Mouse (Mus musculus): Measurements from ENCODE around the gene Rpp40. TPM values are rescaled to one million over a fixed set of nuclear protein-coding genes. Genes with fewer than 3 reads are reported as not detected.
A peak's percentile ranks its signal among the peaks of the same experiment; 100 is the strongest.

Rpp40 gene
- polyA plus RNA-seq, 1 experiment from 2014 or later, result 24.7 TPM

DNA sequence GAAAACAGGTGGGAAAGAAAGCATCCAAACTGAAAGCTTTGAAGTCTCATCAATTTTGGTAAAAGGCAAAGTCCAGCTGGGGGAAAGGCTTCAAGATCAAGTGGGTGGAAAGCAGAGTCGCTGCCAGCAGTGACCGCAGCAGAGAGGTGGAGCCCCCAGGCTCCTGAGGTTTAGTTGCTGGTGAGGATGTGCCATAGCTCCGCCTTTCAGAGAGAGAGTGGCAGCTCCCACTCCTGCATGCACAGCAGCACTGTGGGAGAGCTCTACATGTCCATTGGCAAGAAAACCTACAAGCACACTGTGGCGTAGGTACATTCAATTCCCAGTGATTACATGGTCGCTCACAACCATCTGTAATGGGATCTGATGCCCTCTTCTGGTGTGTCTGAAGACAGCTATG lies 27.1 kb downstream of the Rpp40 start:
- ATAC-seq (ENCODE audit: insufficient read depth) (no peak), DNase-seq (no peak)
- no peaks in the 10 kb centered on the region for H3K4me1 ChIP-seq (ENCODE audit: insufficient read depth)

GRCm38 (mm10) chr13:35878282-35878681 lies 27.9 kb downstream of the Rpp40 start:
- Histone ChIP-seq H3K27ac (ENCODE audit: low read depth) (no peak overlapping the region), H3K9me3 (ENCODE audit: low read depth, low read length) (no peaks in the 10 kb centered on the region), H3K4me2 (no peak overlapping the region), H3K36me3 (ENCODE audit: insufficient read depth) (no peaks in the 10 kb centered on the region; the same call in 1 of the 2 replicates), H3K9ac (no peak overlapping the region), H3K4me1 (ENCODE audit: insufficient read depth) (no peaks in the 10 kb centered on the region), H3K27me3 (ENCODE audit: insufficient read depth, low read length) (no peaks in the 10 kb centered on the region), H3K4me3 (ENCODE audit: low read depth, low read length) (no peak overlapping the region)
- 59% methylated on average over 1 of the region's 1 CpGs for WGBS
- ATAC-seq (ENCODE audit: insufficient read depth) (no peak), DNase-seq (no peak)
- TF ChIP-seq CTCF (IDR thresholded peaks at IDR 0.05; ENCODE audit: low read depth), result no peak

More for the DNA sequence above, 27.1 kb downstream of the Rpp40 start:
- H3K36me3 ChIP-seq (ENCODE audit: insufficient read depth), result no peaks in the 10 kb centered on the region; the same call in 1 of the 2 replicates
- no peak for TF ChIP-seq CTCF (IDR thresholded peaks at IDR 0.05; ENCODE audit: low read depth)
- no peaks in the 10 kb centered on the region for H3K9me3 ChIP-seq (ENCODE audit: low read depth, low read length)
- H3K4me3 ChIP-seq (ENCODE audit: low read depth, low read length), result no peak overlapping the region
- 44% methylated on average over 5 of the region's 5 CpGs for WGBS
- H3K27me3 ChIP-seq (ENCODE audit: insufficient read depth, low read length), result no peaks in the 10 kb centered on the region
- no peak overlapping the region for H3K9ac ChIP-seq
- no peak overlapping the region for H3K4me2 ChIP-seq
- H3K27ac ChIP-seq (ENCODE audit: low read depth), result no peak overlapping the region

GRCm38 (mm10) chr13:35875396-35875795 lies 30.8 kb downstream of the Rpp40 start:
- Histone ChIP-seq H3K4me3 (ENCODE audit: low read depth, low read length) (no peak overlapping the region), H3K4me1 (ENCODE audit: insufficient read depth) (no peaks in the 10 kb centered on the region), H3K9ac (no peak overlapping the region), H3K27ac (ENCODE audit: low read depth) (no peak overlapping the region), H3K9me3 (ENCODE audit: low read depth, low read length) (no peaks in the 10 kb centered on the region), H3K36me3 (ENCODE audit: insufficient read depth) (peaks cover 8% of the 10 kb centered on the region; the same call in 1 of the 2 replicates), H3K27me3 (ENCODE audit: insufficient read depth, low read length) (no peaks in the 10 kb centered on the region), H3K4me2 (no peak overlapping the region)
- TF ChIP-seq CTCF (IDR thresholded peaks at IDR 0.05; ENCODE audit: low read depth), result no peak
- ATAC-seq (ENCODE audit: insufficient read depth) (no peak), DNase-seq (no peak)
- WGBS, result 88% methylated on average over 5 of the region's 5 CpGs

DNA sequence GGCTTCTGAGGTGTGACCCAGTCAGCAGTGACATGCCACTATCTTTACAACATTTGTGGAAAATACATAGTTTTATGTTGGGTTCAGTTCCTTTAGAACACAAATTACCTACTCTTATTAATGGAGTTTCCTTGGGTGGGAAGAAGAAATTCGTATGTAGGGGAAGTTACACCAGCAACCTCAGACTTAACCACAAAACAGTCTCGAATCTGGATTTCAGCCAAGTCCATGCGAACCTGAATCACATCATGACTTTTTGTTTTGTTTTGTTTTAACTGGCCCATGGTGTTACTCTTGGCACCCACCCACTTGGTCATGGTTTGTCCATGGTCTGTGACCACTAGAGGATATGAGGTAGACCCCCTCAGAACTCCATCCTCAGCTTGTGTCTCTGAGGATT lies 35.1 kb downstream of the Rpp40 start:
- no peak overlapping the region for H3K27ac ChIP-seq (ENCODE audit: low read depth)
- H3K9ac ChIP-seq, result no peak overlapping the region
- peaks cover 11% of the 10 kb centered on the region; the same call in 1 of the 2 replicates for H3K36me3 ChIP-seq (ENCODE audit: insufficient read depth)
- no peak overlapping the region for H3K4me3 ChIP-seq (ENCODE audit: low read depth, low read length)
- H3K4me2 ChIP-seq, result no peak overlapping the region
- H3K27me3 ChIP-seq (ENCODE audit: insufficient read depth, low read length), result no peaks in the 10 kb centered on the region
- H3K9me3 ChIP-seq (ENCODE audit: low read depth, low read length), result no peaks in the 10 kb centered on the region
- H3K4me1 ChIP-seq (ENCODE audit: insufficient read depth), result no peaks in the 10 kb centered on the region
- 58% methylated on average over 3 of the region's 3 CpGs for WGBS
- DNase-seq, result peak; percentile 37
- no peak for TF ChIP-seq CTCF (IDR thresholded peaks at IDR 0.05; ENCODE audit: low read depth)
- ATAC-seq (ENCODE audit: insufficient read depth), result no peak

DNA sequence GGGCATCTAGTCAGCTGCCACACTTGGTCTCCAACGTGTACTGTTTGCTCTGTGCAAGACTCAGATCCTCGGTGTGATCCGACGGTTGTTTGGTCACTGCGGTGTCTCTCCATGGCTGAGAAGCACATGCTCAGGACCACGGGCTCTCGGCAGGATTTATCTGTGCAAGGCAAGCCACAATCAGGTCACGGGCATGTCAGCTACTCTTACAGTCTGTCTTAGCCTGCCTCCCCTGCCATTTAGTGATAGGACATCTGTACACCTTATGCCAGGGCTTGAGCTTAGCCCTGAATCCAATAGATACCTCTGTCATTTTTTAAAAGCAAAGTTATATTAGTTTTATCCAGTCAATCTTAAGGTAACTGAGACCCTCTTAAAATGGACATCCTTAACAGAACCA lies 35.5 kb downstream of the Rpp40 start:
- ATAC-seq (ENCODE audit: insufficient read depth) (no peak), DNase-seq (no peak)
- Histone ChIP-seq H3K27me3 (ENCODE audit: insufficient read depth, low read length) (no peaks in the 10 kb centered on the region), H3K4me3 (ENCODE audit: low read depth, low read length) (no peak overlapping the region), H3K36me3 (ENCODE audit: insufficient read depth) (peaks cover 15% of the 10 kb centered on the region; the same call in 1 of the 2 replicates), H3K4me2 (no peak overlapping the region), H3K27ac (ENCODE audit: low read depth) (no peak overlapping the region), H3K9ac (no peak overlapping the region), H3K4me1 (ENCODE audit: insufficient read depth) (no peaks in the 10 kb centered on the region), H3K9me3 (ENCODE audit: low read depth, low read length) (no peaks in the 10 kb centered on the region)
- TF ChIP-seq CTCF (IDR thresholded peaks at IDR 0.05; ENCODE audit: low read depth), result no peak
- 78% methylated on average over 8 of the region's 8 CpGs for WGBS

DNA sequence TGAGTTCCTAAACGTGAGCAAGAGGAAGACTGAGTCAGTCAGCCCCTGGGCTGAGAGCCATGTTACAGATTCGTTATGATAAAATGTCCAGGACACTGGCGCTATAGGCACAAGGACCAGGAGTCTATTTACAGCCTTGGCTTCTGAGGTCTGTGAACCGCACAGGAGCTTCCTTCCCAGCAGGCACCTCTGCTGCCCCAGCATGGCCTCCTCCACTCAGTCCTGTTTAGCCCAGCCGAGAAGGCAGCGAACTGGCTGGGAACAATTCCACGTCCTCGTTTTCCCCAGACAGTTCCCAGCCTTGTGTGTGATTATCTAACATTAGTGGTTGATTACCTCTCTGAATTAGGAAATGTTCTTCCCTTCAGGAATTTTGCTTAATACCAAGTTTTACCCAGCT lies 45.2 kb downstream of the Rpp40 start:
- H3K4me1 ChIP-seq (ENCODE audit: insufficient read depth), result no peaks in the 10 kb centered on the region
- no peaks in the 10 kb centered on the region for H3K27me3 ChIP-seq (ENCODE audit: insufficient read depth, low read length)
- no peak overlapping the region for H3K9ac ChIP-seq
- no peak overlapping the region for H3K4me3 ChIP-seq (ENCODE audit: low read depth, low read length)
- WGBS, result 69% methylated on average over 8 of the region's 8 CpGs
- H3K4me2 ChIP-seq, result no peak overlapping the region
- no peak for TF ChIP-seq CTCF (IDR thresholded peaks at IDR 0.05; ENCODE audit: low read depth)
- H3K9me3 ChIP-seq (ENCODE audit: low read depth, low read length), result no peaks in the 10 kb centered on the region
- H3K27ac ChIP-seq (ENCODE audit: low read depth), result no peak overlapping the region
- DNase-seq, result no peak
- ATAC-seq (ENCODE audit: insufficient read depth), result no peak
- peaks cover 54% of the 10 kb centered on the region for H3K36me3 ChIP-seq (ENCODE audit: insufficient read depth)

- no peak overlapping the region for H3K4me3 ChIP-seq (ENCODE audit: low read depth, low read length)
- H3K4me2 ChIP-seq, result no peak overlapping the region
- ATAC-seq (ENCODE audit: insufficient read depth), result no peak
- no peak for DNase-seq
- H3K36me3 ChIP-seq (ENCODE audit: insufficient read depth), result peaks cover 22% of the 10 kb centered on the region
- H3K9ac ChIP-seq, result no peak overlapping the region
- H3K9me3 ChIP-seq (ENCODE audit: low read depth, low read length), result no peaks in the 10 kb centered on the region
- 73% methylated on average over 7 of the region's 7 CpGs for WGBS
- no peaks in the 10 kb centered on the region for H3K27me3 ChIP-seq (ENCODE audit: insufficient read depth, low read length)
- H3K4me1 ChIP-seq (ENCODE audit: insufficient read depth), result no peaks in the 10 kb centered on the region
- H3K27ac ChIP-seq (ENCODE audit: low read depth), result no peak overlapping the region
- TF ChIP-seq CTCF (IDR thresholded peaks at IDR 0.05; ENCODE audit: low read depth), result no peak
These were observed 48.7 kb downstream of the Rpp40 start for GRCm38 (mm10) chr13:35857486-35857885.

All from lung, embryonic 14.5 days (tissue).